Mouse (Mus musculus): ENCODE measurements at regions not wholly inside any gene's neighbourhood (a gene's known extent, or its start where the extent isn't known, plus 50 kb on each side); places are given as distances from the start of the nearest gene placed in this dataset.

DNA sequence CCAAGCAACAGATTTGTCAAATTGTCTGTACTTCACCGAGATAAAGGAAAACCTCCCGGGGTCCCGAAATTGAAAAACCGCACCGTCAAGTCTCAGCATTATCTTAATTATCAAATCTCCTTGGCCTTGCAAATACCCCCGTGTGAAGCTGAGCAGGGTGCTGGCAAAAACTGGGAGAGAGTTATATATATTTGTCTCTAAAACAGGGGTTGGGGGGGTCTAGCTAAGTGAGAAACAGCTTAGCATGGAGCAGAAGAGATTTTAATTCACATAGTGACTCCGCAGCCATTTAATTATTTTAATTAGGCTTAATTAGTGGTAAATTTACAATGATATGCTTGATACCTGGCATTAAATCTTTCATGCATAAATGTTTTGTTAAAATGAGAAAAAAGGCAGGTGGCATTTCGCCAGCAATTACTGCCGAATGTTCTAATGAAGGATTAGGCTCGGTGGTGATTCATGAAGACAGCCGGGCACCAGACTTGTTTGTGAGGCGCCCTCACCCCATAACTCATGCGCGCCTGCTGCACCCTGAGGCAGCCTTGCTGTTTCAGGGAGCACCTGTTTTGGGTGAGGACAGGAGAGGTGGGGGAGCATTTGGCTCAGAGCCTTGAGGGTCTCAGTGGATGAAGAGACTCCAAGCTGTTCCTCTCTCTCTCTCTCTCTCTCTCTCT is 138.2 kb downstream of the Tle3 start:
- no peak for DNase-seq (ENCODE audit: low read depth, low spot score)

DNA sequence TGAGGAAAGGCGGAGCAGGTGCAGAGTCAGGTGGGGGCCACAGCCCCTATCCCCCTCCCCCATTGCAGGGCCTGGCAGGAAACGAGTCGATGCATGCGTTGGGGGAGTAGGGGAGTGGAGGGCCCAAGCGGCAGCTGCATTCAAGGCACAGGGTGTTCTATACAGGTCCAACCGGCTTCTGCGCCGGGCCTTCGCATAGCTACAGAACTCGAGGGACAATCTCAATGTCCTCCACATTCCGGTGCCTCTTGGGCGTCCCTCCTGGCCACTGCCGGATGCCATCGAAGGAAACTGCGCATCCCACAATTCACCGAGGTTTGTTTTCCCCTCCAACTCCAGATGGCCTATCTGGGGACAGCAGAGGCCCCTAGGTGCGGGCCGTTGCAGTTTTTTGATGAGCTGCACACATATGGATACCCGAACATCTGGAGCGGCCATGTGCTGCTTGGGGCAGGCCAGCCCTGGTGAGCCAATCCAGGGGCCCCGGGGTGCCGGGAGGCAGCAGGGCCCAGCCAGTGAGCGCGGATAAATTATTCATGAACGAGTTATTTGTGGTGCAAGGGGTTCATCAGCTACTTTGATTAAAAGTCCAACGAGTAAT is 137.5 kb downstream of the Tle3 start:
- peak; percentile 7 for DNase-seq (ENCODE audit: low read depth, low spot score)

DNA sequence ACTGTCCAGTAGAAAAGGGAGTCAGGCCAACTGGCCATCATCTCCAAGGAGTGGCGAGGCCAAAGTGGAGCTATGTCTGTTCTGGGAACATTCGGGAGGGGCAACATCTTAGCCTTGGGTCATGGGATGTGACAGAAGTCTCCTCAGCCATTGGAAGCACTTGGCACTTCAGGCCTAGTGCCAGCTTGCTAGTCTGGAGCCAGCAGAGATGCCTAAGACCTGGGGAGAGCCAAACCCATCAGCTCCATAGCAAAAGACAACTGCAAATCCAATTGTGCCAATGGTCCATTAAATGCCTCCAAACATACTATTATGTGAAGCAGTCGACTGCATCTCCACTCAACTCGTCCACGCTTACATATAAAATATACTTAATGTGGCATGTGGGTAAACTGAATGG is 136.9 kb downstream of the Tle3 start:
- DNase-seq (ENCODE audit: low read depth, low spot score): no peak

DNA sequence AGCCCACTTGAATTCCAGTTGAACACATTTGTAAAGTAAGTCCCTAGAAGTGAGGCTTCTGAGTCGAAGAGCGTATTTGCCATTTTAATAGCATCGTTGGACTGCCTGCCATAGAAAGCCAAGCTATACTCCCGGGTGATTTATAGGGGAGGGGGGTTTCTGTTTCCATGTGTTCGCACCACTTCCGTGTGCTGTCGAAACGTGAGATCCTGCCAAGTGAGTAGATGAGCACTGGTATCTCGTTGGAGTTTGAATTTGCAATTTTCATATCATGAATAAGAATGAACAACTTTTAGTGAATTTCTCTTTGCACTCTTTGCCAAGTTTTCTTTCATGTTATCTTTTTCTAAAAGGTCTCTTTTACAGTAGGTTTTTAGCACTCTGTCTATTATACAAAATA is 128.7 kb downstream of the Tle3 start:
- no peak for DNase-seq (ENCODE audit: low read depth, low spot score)

DNA sequence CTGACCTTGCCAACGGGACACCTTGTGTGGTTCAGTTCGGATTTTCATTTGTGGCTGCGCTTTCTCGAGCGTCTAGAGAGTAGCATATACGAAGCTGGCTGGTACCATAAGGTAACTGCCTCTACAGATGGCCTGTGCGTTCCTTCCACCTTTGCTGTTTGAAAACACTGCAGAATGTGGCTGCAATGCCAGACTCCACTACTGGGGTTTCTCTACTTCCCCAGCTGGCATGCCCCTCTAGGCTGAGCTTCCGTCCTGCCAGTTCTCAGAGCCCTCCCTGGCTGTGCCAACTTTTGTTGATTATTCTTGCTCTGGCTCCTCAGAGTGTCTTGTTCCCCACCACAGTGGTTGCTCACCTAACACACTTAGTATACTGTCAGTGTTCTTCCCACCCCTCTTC is 120.7 kb downstream of the Tle3 start:
- DNase-seq (ENCODE audit: low read depth, low spot score): no peak

DNA sequence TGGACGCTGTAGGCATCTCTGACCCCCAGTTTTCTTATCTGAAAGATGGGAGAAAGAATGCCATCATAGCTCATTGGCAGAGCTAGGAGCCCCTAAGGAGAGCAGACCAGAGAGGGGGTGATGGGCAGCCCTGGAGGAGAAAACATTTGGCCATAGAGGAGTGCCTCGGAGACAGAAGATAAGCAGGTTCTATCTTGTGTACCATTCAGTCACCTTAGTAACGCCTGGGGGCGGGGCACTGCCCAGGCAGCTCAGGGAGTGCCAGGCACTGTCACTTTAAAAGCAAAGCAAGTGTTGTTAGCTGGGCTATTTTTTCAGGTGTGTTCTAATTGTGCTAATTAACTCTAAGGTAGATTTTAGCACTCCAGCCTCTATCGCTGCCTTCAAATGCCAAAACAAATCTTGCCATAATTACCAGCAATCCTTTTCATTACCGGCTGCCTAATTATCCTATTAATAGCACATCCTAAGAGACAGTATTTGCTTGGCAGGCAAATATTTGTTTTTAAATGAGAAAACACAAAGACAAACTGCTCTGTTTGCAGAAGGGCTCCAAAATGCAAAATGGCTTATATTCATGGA is 119.1 kb downstream of the Tle3 start:
- DNase-seq (ENCODE audit: low read depth, low spot score): no peak

DNA sequence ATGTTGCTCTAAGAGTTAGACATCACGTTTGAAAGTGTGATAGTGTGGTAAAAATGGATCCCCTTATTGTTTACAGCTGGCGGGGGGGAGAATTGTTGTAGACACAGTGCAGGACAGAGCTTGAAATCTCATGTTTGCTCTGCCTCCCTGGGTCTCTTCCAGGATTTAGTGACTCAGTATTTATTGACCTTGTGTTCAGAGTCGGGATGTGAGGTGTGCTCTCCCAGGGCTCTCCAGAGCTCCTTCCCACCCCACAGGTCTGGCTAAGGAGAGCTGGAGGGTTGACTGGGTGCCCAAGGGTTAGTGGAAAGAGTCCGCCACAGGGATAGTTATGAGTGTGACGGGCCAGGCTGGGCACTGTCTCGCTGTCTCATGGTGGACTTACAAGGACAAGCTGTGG is 117.8 kb downstream of the Tle3 start:
- DNase-seq (ENCODE audit: low read depth, low spot score): no peak

DNA sequence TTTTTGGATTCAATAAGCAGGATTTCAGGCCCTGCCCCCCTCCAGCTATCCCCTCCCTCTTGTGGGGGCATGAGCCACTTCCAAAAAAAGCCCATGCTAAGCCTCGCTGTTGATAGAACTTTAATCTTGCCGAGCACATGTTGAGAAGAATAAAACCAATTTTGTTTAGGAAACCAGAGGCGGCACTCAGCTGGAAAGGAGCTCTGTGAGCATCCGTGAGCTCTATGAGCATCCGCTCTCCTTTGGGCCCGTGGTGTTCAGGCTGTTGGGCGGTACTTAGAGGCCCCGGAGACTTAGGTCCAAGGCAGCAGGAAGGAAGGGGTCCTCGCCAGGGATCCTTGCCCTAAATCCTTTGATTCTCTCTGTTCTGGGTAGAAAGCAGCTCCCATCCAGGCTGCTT is 117.0 kb downstream of the Tle3 start:
- no peak for DNase-seq (ENCODE audit: low read depth, low spot score)

DNA sequence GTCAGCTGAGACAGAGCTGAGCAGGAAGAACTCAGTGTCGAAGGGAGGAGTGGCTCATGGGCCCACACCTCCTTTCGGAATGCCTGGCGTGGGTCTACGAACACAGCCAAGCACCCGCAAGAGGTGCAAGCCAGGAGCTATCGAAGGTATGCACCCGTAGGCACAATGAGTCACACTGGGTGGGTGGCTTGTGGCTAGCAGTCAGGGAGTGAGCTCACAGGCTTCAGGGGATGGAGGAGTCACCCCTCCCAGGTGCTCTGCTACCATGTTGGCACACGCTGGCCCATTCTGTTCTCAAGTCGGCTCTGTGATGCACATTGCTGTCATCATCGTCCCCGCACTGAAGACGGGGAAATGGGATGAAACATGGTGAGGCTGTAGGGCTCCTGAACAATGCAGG is 115.7 kb downstream of the Tle3 start:
- DNase-seq (ENCODE audit: low read depth, low spot score): no peak

DNA sequence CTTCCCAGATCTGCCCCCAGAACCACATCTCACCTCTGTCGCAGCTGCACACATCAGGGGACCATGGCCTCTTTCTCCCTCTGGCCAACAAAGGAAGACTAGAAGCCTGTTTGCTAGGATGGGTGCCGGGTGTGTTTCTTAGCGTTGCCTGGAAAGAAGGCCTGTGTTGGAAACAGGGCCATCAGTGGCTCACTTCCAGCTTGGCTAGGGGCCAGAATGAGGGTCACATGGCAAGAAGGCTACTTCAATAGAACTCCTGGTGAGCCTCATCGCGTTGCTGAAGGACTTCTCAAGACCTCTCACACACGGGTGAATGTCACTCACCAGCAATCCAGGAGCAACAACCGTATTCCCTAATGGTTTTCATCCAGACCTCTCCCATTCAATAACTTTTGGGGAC is 115.0 kb downstream of the Tle3 start:
- DNase-seq (ENCODE audit: low read depth, low spot score): no peak

DNA sequence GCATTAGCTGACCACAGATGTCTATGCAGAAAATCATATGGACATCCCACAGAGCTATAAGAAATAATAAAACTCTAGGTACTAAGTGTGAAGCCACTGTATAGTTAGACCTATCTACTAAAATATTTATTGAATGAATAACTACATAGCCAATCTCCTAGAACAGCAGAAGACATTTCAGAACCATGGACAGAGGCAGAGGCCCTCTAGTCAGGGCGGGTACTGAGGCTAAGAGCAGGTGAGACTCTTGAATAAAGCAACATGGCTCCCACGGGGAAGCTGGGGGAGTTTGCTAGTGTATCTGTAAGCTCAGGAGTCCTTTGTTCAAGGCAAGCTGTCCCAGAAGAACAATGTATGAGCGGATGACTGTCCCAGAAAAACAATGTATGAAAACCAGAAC is 112.2 kb downstream of the Tle3 start:
- peak; percentile 66 for DNase-seq (ENCODE audit: low read depth, low spot score)

DNA sequence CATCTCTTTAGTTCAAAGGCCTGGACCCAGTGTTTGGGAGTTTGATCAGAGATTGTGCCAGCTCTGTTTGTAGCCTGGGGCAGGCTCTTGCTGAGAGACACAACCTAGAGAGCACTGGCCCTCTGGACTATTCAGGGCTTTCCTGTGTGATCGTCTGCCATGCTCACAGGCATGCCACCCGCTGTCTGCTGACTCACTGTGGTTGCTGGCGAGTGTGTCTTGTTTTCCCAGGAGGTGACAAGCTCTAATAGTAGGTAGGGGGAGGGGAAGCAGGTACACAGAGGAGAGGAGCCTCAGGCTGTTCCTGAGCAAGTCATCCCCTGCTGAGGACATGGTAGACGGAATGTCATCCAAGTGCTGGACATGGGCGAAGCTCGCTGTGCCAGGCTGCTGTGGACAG is 107.5 kb downstream of the Tle3 start:
- no peak for DNase-seq (ENCODE audit: low read depth, low spot score)

DNA sequence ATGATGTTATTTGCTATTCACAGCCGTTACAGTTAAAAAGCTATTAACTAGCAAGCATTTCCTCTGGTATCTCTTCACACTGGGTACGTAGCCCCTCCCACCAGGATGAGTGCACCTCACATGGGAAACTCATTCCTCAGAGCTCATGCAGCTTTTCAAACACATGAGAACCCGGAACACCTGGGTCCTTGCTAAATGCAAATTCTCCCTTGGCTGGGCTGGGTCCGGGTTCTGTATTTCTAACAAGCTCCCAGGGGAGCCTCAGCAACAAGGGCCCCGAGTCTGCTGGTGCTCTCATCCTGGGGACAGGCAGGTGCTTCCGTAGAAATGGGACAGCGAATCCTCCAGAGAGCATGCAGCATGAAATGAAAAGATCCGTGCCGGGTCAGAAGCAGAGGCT is 106.7 kb downstream of the Tle3 start:
- peak; percentile 16 for DNase-seq (ENCODE audit: low read depth, low spot score)

DNA sequence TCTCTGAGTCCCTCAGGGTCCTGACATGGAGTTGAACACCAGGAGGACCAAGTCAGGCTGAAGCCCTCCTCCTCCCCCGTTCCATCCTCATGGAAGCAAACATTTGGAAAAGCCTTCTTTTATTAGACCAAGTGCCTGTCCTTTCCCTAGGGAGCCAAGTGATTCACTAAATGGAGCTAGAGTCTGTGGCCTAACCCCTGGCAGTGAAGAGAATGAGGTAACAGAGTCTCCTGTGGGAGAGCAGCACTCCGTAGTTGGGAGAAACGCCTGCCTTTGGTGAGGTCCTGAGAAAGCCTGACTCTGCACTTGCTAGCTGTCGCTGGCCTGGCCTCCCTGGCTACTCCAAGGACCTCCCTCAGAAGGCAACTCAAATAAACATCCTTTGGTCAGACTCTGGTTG is 104.2 kb downstream of the Tle3 start:
- no peak for DNase-seq (ENCODE audit: low read depth, low spot score)

DNA sequence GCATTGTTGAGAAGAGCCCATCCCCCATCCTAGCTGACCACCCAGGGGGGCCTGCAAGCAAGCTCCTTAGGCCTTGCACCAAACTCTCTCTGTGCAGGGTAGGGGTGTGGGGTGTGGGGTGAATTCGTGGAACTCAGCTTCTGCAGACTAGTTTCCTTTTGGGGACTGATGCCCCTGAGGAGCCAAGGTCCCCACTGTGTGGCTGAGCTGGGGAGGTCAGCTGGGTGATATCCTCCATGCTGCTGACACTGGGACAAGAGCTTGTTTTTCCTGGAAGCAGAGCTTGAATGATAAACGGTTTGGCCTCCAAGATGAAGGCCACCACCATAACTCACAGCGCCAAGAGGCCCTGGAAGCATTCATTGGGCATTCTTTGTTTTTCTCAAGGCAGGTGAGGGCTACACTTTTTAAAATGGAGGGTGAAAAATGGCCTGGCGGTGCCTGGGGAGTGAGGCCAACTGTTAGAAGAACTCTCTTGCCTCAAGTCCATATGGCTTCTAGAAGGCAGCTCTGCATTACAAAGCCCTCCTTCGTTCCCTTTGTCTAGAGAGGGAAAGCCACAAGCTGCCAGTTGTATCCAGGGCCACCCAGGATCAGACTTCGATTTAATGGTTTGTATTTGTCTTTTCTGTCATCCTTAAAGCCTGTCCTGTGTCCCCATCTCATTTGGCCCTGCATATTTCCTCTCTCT is 98.8 kb downstream of the Tle3 start:
- DNase-seq (ENCODE audit: low read depth, low spot score): no peak

DNA sequence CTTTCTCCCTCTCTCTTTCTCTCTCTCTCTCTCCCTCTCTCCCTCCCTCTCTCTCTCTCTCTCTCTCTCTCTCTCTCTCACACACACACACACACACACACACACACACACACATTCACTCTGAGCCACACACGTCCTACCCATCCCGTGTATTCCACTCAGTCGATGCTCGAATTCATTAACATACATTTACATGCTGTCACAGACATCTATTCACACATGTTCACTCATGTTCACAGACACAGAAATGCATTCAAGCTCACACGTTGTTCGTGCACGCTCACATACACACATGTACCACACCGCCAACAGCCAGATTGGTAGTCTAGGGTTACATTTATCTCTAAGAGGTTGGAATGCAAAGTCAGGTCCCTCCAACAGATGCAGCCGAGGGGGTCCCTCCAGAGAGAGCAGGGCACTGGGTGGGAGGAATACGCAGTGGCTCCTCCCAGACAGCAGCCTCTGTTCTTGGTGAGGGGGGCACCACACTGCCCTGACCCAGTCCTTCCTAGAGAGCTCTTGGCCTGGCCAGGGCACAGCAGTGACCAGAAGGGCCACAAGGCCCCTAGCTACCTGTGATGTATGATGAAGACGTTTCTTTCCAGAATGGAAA is 96.8 kb downstream of the Tle3 start:
- no peak for DNase-seq (ENCODE audit: low read depth, low spot score)

DNA sequence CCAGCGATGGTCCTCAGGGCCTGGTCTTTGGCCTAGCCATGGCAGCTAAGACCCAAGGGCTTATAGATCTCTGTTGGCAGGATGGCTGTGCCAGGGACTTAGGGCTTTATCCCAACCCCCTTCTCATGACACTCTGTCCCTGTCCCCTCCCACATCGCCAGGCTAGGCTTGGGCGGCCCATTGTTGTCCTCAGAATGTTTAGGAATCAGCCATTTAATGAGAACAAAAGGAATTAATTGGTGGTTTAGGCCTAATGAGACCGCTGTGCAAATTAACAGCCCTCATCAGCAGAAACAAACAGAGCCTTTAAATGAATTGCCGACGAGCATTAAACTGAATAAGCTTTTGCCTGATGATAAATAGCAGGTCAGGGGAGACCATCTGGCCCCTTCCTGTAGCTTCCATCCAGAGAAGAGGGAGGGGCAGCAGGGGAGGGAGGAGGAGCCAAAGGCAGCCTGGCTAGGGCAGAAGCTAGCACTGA is 96.2 kb downstream of the Tle3 start:
- no peak for DNase-seq (ENCODE audit: low read depth, low spot score)
